Mouse (Mus musculus) cortical plate, adult 2 months (tissue): ENCODE measurements at regions not wholly inside any gene's neighbourhood (a gene's known extent, or its start where the extent isn't known, plus 50 kb on each side); places are given as distances from the start of the nearest gene placed in this dataset.

Source experiments
- CTCF ChIP-seq: fragments of 200-500 bp; IDR thresholded peaks from 2 replicates; pipeline ENCODE4 v1.5.1; 2011; ENCODE audit warnings: mild to moderate bottlenecking, control low read depth, low read length; ENCODE audit not compliant: insufficient read depth; ENCODE audit errors: extremely low read depth
- POLR2A ChIP-seq: fragments of 200-500 bp; IDR thresholded peaks from 2 replicates; pipeline ENCODE4 v1.6.1; 2011; ENCODE audit warnings: mild to moderate bottlenecking, low read length, control low read depth; ENCODE audit not compliant: insufficient read depth; ENCODE audit errors: extremely low read depth

DNA sequence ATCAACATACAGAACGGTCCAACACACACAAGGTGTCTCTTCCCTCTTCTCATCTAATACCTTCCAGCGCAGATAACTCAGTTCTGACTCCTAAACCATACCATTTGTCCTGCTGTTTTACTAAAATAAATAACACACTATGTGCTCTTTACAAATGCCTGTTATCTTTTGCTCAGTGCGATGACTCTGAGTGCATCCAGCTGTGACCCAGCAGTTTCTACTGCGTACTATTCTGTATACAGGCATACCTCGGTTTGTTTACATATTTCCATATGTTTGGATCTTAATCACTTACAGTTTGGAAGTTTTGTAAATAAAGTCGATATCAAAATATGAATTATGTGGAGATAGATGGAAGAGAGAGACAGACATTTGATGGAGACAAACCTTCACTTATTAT, 583.0 kb upstream of the Pitx2 start:
- TF ChIP-seq CTCF (no peak), POLR2A (no peak)
